Mouse (Mus musculus) layer of hippocampus, adult 18-20 months (tissue): ENCODE measurements around the gene C1d. TPM values are rescaled to one million over a fixed set of nuclear protein-coding genes. Genes with fewer than 3 reads are reported as not detected.

ENCODE experiments used
- total RNA-seq, 2 experiments: library from RNA; stranded (reverse); gene quantifications; 2 replicates each; pipeline ENCODE4 v1.2.3; 2021

The C1d gene
- total RNA-seq, 2 experiments from 2014 or later = 47.6 to 49.3 TPM

Other genes with a start within 250 kb of the C1d start
- gene Cnrip1, start 206.0 kb upstream of the C1d start, total RNA-seq = 100 to 1,000 TPM; 111 to 113 TPM
- 1 to 10 TPM; 5.8 to 6.5 TPM for gene Plek, start 205.2 kb upstream of the C1d start, total RNA-seq
- gene Ppp3r1, start 98.3 kb upstream of the C1d start, total RNA-seq = 100 to 1,000 TPM; 880 to 937 TPM
- gene Wdr92, start 75.5 kb upstream of the C1d start, total RNA-seq = 10 to 100 TPM; 11.8 TPM
- 10 to 100 TPM; 26.1 to 28.6 TPM for gene Pno1, start 46.0 kb upstream of the C1d start, total RNA-seq